Mouse (Mus musculus) telencephalon, adult 2 months (tissue): ENCODE results near the gene Pex19.

ENCODE experiments used
- DNase-seq: peaks from one replicate; pipeline ENCODE4 v3.0.0-alpha.2; 2011; ENCODE audit warnings: low read depth, low spot score

Pex19 gene

GRCm38 (mm10) chr1:172183056-172183455 lies 56.5 kb downstream of the Pex19 start:
- DNase-seq: no peak

- DNase-seq: no peak
Observed at GRCm38 (mm10) chr1:172183915-172184314, 57.4 kb downstream of the Pex19 start.
